Mouse (Mus musculus): ENCODE results near the gene Hspa1a.
"Not testable (repeated sequence)": the region's sequence is repeated elsewhere in the genome, so short reads cannot be mapped to it uniquely, and the experiment has no call there.

Gene Hspa1a

DNA sequence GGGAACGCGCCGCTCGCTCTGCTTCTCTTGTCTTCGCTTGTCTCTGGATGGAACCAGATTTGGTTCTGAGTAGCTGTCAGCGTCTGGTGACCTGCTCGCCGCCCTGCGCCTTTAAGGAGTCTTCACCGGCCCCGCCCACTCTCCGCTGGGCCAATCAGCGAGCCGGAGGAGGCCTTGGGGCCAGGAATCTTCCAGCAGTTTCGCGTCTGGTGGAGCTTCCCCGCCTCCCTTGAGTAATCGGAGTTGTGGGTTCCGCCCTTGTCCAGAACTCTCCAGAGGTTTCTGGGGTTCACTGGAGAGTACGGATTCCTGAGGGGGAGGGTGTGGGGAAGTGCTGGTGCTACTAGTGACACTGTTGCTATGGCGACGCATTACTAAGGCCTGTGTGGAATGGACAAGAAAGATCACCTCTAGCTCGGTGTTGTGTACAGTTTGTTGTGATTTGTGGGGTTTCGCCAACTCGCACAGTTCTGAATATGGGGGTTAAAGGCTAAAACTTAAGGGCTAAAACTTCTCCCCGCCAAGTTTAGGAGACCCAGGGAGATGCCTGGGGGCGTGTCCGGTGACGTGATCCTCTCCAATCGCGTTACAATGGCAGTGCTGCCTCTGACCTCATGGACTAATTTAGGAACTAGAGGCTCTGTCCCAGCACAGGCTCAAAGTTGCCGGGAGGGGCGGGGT, at the start of gene Hspa1a, which contains the start of gene Hspa1l:
Gene Hspa1a, minus strand, starts transcription at position 88 of the 681 bp plus-strand sequence.
Gene Hspa1l, plus strand, starts transcription at position 635 of the 681 bp plus-strand sequence.
- DNase-seq (ENCODE audit: low spot score in 2 of 2): peak; percentile 67 to 75

DNA sequence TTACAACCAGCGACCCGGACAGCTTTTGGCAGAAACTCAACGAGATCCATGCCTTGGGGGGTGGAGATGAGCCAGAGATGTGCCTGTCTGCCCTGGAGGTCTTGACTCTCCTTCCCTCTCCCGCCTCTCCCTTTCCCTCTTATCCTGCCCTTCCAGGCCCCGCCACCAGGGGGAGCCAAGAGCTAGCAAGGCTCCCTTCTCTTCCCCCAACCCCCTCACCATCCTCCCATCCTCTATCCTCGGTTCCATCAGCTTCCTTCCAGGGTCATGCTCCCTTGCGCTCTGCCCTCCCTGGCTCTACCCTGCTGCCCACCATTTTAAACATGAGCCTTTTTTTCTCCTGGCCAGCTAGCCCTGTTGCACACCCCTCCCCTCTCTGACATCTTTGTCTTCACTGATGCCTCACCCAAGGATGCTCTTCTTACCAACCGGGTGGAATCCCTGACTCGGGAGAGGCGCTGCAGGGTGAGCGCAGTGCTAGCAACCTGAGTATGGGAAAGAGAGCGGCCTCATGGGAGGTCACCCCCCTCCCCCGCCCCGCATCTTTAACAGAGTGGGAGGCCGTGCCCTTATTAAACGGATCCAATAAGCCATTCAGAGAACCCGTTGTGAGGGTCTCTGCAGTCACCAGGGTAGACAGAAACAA, 49.3 kb upstream of the Hspa1a start:
- DNase-seq (ENCODE audit: low spot score in 2 of 2): peak; percentile 70 to 81

DNA sequence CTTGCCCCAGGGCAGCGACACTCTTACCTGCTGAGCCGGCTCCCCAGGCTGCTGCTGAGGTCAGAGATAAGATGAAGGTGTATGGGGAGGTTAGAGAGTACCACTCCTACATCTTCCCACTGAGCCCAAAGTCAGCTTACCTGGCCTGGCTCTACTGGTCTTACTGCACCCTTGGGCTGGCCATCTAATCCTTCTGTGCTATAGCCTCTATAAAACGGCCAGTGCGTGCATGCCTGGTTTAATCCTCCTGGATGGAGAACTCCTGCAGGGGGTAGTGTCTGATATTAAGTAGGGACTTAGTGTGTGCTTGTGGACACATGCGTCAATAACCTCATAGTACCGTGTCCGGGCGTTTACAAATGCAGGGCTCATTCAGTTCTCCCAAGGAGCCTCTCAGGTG, 48.6 kb upstream of the Hspa1a start:
- DNase-seq (ENCODE audit: low spot score in 2 of 2): no peak

DNA sequence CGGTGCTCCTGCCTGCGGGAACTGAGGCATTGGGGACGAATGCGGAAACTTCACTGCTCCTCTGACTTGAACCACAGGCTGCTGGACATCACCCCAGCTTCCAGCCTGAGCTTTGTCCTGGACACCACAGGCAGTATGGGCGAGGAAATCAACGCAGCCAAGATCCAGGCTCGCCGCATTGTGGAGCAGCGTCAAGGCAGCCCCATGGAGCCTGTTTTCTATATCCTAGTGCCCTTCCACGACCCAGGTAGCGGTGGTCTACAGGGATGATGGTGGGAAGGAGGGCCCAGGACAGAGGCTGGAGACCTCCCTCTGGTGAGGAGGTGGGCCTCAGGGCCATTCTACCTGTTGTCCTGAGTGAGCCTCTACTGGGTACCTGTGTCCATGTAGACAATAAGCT, 47.9 kb upstream of the Hspa1a start:
- DNase-seq (ENCODE audit: low spot score in 2 of 2): no peak

DNA sequence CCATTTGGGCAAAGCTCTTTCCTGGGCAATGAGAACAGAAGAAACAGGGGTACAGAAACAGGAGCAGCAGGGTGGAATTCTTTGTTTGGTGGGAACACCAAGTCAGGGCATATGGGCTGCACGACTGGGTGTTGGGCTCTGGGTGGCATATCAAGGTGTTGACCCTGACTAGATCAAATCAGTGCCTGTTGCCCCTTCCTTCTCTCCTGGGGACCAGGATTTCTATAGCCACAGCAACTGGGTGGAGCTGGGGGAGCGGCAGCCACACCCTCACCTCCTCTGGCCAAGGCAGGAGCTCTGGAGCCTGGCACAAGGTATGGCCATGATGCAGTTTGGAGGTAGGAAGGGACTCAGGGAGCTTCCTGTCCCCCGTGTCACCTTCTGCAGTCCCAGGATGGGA, 46.2 kb upstream of the Hspa1a start:
- DNase-seq (ENCODE audit: low spot score in 2 of 2): no peak

DNA sequence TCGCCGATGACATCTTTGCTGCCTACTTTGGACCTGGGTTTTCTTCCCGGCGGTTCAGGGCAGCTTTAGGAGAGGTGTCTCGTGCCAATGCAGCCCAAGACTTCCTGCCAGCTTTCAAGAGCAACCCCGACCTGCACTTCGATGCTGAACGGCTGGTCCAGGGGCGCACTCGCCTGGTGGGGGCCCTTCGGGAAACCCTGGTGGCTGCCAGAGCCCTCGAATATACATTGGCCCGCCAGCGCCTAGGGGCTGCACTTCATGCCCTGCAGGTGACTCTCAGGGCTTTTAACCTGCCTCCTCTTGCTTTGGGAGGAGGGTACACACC, 45.7 kb upstream of the Hspa1a start:
- DNase-seq (ENCODE audit: low spot score in 2 of 2): no peak

DNA sequence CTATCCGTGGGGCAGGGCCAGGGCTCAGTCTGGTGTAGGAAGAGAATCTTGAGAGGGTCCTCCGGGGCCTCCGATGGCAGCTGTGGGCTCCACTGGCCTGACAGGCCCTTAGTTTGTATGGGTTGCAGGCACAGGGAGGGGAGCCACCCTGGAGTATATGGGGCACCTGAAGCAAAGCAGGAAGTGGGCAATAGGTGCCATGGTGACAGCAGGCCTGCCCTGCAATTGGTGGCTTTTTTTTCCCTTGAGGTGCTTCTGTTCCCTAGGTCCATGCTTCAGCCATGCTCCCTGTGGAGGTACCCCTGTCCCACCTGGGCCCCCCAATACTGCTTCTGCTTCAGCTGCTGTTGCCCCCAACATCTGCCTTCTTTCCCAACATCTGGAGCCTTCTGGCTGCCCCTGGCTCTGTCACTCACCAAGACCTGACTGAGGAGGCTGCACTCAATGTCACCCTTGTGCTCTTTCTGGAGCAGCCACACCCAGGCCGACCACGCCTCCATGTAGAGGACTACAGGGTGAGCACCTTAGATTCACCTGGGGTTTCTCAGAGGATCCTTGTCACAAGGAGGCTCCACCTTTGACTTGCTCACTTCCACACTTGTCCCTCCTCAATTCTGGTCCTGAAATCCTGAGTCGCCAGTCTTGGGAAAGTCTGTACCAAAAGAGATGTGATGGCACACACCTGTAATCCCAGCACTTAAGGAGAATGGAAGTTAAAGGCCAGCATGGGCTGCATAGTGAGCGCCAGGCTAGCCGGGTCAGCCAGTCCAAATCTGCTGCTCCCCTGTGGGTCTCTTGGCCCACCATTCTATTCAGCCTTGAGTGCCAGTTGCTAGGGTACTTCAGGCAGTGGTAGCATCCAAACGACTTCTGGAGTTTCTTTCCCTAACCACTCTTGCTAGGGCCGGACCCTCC, 45.1 kb upstream of the Hspa1a start:
- DNase-seq (ENCODE audit: low spot score in 2 of 2): no peak

DNA sequence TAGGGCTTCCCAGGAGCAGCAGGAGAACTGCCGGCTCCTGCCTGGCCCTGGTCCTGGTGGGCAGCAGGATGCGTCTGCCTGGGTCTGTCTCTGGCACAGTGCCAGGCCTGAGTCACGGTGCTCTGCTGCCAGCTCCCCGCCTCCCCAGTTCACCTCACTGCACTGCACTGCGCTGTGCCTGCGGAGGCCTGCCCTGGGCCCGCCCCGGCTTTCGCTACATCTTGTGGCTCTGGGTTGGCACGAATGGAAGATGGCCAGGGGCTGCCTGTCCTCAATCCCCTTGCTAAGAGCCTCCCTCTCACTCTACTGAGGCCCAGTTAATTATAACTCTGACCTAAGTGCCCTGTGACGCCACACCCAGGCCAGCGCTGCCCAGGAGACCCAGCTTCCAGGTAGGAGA, 44.4 kb upstream of the Hspa1a start, which contains the start of gene Vwa7:
Gene Vwa7, plus strand, starts transcription at position 204 of the 400 bp plus-strand sequence.
- no peak for DNase-seq (ENCODE audit: low spot score in 2 of 2)

DNA sequence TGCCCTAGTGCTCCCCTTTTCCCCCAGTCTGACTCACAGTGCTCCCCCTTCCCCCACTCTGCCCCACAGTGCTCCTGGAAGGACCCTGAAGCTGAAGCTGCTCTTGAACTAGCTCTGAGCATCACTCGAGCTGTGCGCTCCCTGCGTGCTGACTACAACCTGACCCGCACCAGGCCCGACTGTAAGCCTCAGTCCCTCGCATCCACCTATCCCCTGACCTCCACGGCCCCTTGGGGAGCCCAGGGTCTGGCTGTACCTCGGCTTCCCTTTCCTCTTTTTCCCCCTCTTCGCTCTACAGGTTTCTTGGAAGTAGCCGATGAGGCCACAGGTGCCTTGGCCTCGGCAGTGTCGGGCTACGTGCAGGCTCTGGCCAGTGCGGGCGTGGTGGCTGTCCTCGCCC, 43.3 kb upstream of the Hspa1a start:
- DNase-seq (ENCODE audit: low spot score in 2 of 2): no peak

DNA sequence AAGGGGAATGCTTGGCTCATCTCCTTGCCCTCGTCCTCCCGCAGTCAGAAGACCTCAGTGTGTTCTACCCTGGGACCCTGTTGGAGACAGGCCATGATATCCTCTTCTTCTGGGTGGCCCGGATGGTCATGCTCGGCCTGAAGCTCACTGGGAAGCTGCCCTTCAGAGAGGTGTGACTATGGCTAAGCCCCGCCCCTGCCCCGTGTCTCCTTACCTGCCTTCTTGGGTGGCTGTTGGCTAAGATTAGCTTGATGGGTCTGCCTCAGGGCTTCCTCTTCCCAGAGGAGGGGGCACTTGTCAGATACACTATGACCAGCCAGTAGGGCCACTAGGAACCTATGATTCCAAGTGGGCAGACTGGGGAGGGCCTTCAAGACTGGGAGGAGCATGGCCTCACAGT, 41.3 kb upstream of the Hspa1a start:
- no peak for DNase-seq (ENCODE audit: low spot score in 2 of 2)

DNA sequence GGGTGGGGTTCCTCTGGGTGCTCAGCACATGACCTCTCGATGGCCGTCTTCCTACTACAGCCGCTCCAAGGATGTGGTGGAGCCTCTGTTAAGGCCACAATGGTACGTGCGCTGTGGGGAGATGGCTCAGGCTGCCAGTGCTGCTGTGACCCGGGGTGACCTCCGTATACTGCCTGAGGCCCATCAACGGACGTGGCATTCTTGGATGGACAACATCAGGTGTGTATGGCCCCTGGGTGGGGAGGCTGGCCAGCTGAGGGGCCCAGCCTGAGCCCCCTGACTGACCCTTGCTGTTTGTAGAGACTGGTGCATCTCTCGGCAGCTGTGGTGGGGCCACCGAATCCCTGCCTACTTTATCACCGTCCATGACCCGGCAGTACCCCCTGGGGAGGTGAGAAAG, 40.5 kb upstream of the Hspa1a start:
- DNase-seq (ENCODE audit: low spot score in 2 of 2): no peak

DNA sequence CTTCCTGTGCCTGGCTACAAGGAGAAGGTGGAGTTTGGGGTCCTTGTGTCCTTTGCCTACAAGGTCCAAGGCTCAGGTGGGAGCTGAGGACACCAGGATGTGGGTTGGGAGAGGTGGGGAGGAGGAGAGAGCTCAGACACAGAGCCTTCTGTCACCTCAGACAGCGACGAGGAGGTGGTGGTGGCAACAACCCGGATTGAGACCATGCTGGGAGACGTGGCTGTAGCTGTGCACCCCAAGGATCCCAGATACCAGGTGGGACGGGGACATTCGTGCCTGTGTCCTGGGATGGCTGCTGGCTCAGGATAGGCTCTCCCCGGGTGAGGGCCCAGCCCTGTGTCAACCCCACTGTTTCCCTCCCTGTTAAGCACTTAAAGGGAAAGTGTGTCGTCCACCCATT, 39.5 kb upstream of the Hspa1a start:
- no peak for DNase-seq (ENCODE audit: low spot score in 2 of 2)

DNA sequence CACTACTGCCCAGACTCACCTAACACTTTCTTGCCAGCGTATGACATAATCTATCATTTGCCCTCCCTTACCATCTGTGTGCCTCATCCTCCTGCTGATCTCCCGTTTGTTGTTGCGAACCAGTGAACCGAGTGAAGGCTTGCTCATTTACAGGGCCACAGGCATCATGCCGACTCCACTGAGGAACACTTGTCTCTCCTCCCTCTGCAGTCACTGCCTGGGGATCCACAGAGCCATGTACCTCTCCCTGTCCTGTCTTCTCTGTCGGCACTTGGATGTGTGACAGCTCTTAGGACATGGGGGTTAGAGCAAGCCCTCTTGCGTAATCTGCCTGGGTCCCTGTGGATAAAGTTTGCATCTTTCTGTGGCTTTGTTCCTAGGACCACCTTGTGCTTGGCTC, 37.6 kb upstream of the Hspa1a start:
- DNase-seq (ENCODE audit: low spot score in 2 of 2): no peak

DNA sequence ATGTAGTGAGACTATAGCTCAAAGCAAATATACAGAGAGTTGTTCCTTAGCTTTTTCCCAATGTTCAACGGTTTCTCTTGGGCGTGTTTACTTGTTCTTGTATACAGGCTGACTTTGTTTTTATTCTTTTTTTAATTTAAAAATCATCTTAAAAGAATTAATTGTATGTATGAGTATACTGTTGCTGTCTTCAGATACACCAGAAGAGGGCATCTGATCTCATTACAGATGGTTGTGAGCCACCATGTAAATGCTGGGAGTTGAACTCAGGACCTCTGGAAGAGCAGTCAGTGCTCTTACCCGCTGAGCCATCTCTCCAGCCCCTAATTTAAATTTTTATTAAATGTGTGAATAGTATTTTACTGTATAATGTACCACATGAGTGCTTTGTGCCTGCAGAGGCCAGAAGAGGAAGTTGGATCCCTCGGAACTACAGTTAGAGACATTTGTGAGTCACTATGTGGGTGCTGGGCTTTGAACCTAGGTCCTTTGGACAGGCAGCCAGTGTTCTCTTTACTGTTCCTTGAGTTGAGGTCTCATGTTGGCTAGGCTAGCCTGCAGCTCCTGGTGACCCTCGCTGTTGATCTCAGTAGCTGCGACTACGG, 35.5 kb upstream of the Hspa1a start:
- no peak for DNase-seq (ENCODE audit: low spot score in 2 of 2)

DNA sequence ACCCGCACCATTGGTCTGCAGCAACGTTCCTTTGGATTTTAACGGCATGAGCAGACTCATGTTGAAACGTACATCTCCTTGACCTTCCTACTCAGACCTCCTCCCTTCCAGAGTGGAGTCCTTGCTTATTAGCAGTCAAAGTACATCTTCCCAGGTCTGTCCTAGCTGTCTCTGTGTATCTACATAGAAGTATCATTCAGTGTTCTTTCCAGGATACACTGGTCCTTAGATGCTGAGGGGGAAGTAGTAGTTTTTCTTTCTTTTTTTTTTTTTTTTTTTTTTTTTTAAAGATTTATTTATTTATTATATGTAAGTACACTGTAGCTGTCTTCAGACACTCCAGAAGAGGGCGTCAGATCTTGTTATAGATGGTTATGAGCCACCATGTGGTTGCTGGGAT, 33.9 kb upstream of the Hspa1a start:
- DNase-seq (ENCODE audit: low spot score in 2 of 2): not testable (repeated sequence)

DNA sequence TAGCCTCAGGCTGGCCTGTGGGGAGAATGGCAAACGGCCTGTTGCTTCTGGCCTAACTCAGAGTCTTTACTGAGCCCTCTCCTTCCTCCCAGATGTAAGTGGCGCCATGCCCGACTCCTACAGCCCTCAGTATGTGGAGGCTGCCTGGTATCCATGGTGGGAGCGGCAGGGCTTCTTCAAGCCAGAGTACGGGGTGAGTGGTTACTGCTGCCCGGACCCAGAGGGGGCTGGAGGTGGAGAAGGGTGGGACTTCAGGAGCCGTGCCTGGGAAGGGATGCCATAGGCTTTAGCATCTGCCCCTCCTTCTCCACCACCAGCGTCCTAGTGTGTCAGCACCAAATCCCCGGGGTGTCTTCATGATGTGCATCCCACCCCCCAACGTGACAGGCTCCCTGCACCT, 33.2 kb upstream of the Hspa1a start:
- no peak for DNase-seq (ENCODE audit: low spot score in 2 of 2)

DNA sequence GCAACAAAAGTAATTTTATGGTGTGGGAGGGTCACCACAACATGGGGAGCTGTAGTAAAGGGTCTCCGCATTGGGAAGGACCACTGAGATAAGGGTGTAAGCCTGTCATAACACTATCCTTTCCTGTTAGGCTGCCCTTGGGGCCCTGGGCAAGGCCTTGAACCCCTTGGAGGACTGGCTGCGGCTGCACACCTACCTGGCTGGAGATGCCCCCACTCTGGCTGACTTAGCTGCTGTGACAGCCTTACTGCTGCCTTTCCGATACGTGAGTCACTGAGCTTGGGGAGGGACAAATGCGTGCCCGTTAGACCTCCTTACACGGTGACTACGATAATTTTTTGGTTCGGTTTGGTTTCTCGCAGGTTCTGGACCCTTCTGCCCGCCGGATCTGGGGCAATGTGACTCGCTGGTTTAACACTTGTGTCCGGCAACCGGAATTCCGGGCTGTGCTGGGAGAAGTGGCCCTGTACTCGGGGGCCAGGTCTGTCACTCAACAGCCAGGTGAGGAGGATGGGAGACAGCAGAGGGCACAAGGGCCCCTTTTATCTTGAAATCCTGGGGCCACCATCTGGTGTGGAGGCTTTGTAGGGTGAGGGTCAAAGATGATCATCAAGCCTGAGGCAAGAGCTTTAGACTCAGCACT, 32.2 kb upstream of the Hspa1a start:
- no peak for DNase-seq (ENCODE audit: low spot score in 2 of 2)

DNA sequence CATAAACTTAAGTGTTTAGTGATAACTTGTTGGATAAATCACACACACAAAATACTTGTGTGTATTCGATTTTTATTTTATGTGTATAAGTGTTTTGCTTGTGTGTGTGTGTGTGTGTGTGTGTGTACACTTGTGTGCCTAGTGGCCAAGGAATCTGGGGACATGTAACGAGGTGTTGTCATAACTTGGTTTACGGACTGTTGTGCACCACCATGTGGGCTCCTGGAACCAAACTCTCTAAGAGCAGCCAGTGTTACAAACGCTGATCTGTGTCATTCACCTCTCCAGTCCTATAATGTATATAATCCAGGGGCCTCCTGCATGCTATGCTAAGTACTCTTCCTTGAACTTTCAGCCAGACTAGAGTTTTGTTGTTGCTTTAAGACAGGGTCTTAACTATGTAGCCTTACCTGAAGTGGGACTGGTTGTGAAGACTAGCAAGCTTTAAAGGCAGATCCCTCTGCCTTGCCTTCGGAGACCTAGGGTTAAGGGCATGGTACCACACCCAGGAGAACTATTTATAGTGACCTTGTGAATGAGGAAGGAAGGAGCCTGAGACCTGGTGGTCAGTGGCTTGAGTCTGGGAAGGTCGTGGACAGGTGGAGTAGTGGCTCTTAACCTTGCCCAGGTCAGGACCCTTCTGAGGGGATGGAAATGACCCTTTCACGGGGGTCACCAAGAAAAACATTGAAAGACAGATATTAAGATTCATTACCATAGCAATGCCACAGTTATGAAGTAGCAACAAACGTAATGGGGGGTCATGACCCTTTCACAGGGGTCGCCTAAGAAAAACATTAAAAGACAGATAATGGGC, 31.3 kb upstream of the Hspa1a start:
- no peak for DNase-seq (ENCODE audit: low spot score in 2 of 2)

DNA sequence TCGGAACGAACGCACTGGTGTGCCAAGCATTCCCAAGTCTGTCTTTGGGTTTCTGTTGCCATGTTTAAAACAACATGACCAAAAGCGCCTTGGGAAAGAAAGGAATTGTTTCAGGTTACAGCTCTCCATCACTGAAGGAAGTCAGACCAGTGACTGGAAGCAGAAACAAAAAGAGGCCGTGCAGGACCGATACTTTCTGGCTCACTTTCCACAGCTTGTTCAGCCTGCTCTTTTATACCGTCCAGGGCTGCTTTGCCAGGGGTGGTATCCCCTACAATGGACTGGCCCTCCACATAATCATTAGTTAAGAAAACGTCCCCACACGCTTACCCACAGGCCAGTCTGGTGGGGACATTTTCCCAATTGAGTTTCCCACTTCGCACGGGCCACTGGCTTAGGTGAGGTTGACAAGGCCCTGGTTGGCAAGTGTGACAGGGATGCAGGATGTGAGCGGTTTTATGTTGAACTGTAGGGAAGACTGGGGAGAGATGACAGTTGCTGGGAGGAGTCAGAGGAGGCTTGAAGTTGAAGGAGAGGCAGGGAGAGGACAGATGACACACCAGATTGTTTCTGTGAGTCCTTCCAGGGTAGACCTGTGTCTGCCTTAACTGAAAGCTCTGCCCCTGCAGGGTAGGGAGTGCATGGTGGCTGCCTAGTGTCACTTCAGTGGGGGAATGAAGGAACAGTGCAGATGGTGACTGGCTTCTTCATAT, 30.4 kb upstream of the Hspa1a start:
- no peak for DNase-seq (ENCODE audit: low spot score in 2 of 2)

DNA sequence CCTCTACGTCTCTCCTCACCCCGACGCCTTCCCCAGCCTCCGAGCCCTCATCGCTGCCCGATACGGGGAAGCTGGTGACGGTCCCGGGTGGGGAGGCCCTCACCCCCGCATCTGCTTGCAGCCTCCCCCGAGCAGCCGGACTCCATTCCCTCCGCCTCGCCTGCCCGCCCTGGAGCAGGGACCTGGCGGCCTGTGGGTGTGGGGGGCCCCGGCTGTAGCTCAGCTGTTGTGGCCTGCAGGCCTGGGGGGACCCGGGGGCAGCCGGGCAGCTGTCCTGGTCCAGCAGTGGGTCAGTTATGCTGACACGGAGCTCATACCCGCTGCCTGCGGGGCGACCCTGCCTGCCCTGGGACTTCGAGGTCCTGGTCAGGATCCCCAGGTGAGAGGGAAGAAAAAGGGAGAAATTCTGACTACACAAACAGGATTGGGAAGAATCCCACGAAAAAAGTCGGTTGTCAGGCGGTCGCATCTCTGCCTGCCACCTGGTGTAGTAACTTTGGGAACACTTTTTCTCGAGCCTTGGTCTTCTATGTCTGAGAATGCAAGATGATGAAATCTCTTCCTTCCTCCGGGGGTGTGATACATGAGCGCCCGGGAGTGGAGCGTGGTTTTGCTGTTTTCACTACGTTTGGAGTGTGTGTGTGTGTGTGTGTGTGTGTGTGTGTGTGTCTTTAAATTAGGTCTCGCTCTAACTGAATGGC, 29.6 kb upstream of the Hspa1a start:
- no peak for DNase-seq (ENCODE audit: low spot score in 2 of 2)

All from frontal cortex, postnatal 14 days (tissue).